Mouse (Mus musculus) CH12.LX (cell line): ENCODE results near the gene Hmcn1. TPM values are rescaled to one million over a fixed set of nuclear protein-coding genes. Genes with fewer than 3 reads are reported as not detected.
A peak's percentile ranks its signal among the peaks of the same experiment; 100 is the strongest.

Source experiments
- DNase-seq: peaks from one replicate; pipeline ENCODE4 v3.0.0-alpha.2; 2013; ENCODE audit errors: extremely low read depth
- H3K27ac ChIP-seq: 2 replicates; pipeline ENCODE4 v1.5.1; 2012; ENCODE audit warnings: low read depth, mild to moderate bottlenecking, control low read depth, moderate library complexity; ENCODE audit not compliant: insufficient read depth
- H3K27me3 ChIP-seq: replicated peaks from 2 replicates; pipeline ENCODE3; 2012; ENCODE audit warnings: inconsistent platforms
- H3K36me3 ChIP-seq, 2 experiments: replicated peaks in 1 of 2; 2 replicates each; pipeline versions ENCODE3 to v1.6.1; 2012; ENCODE audit warnings: inconsistent platforms in 1 of 2, low read length in 1 of 2, mild to moderate bottlenecking in 1 of 2, mixed read lengths in 1 of 2, moderate library complexity in 1 of 2; ENCODE audit not compliant: control insufficient read depth in 1 of 2, insufficient read depth in 1 of 2
- H3K4me1 ChIP-seq, 2 experiments: 2 replicates each; pipeline ENCODE4 v1.6.1; 2012; ENCODE audit warnings: inconsistent platforms in 1 of 2, moderate library complexity in 1 of 2; ENCODE audit not compliant: insufficient read depth in 2 of 2, control insufficient read depth in 1 of 2
- H3K4me2 ChIP-seq: 2 replicates; pipeline ENCODE4 v1.6.1; 2012; ENCODE audit warnings: low read depth, mild to moderate bottlenecking, control low read depth; ENCODE audit not compliant: poor library complexity, insufficient read depth, severe bottlenecking
- H3K4me3 ChIP-seq, 3 experiments: fragments of 150-350 bp in 1 of 3; sonication (generic) in 1 of 3; replicated peaks in 1 of 3; 2 replicates each; pipeline versions ENCODE3 to v1.5.1; 2011 to 2012; ENCODE audit warnings: low read depth in 2 of 3, low read length in 2 of 3, mild to moderate bottlenecking in 2 of 3, moderate library complexity in 2 of 3, control low read depth in 1 of 3, improper control_type of control experiment in 1 of 3, inconsistent platforms in 1 of 3, mixed read lengths in 1 of 3; ENCODE audit not compliant: poor library complexity in 1 of 3
- H3K79me2 ChIP-seq: replicated peaks from 2 replicates; pipeline ENCODE4 v1.6.1; 2012; ENCODE audit warnings: mild to moderate bottlenecking, moderate library complexity; ENCODE audit not compliant: control insufficient read depth, poor library complexity, insufficient read depth, severe bottlenecking; ENCODE audit errors: extremely low read depth
- H3K9ac ChIP-seq: 2 replicates; pipeline ENCODE4 v1.6.1; 2012; ENCODE audit warnings: low read depth, mild to moderate bottlenecking, control low read depth, moderate library complexity; ENCODE audit not compliant: insufficient read depth
- H3K9me3 ChIP-seq: replicated peaks from 2 replicates; pipeline ENCODE3; 2012; ENCODE audit warnings: low read length, inconsistent platforms, mixed read lengths
- BHLHE40 ChIP-seq: IDR thresholded peaks from 2 replicates; pipeline ENCODE4 v1.6.1; 2011; ENCODE audit warnings: mild to moderate bottlenecking, low read depth, low read length, improper control_type of control experiment
- CHD1 ChIP-seq: IDR thresholded peaks from 2 replicates; pipeline ENCODE4 v1.6.1; 2012; ENCODE audit warnings: low read depth, low read length, improper control_type of control experiment, inconsistent platforms
- CHD2 ChIP-seq: IDR thresholded peaks from 2 replicates; pipeline ENCODE4 v1.6.1; 2011; ENCODE audit warnings: low read length, improper control_type of control experiment
- CTCF ChIP-seq, 2 experiments: IDR thresholded peaks in 1 of 2; conservative IDR thresholded peaks in 1 of 2; 2 replicates each; pipeline ENCODE4 v1.5.1; 2011 to 2012; ENCODE audit warnings: low read depth in 2 of 2, low read length in 2 of 2, improper control_type of control experiment in 1 of 2, inconsistent platforms in 1 of 2, mild to moderate bottlenecking in 1 of 2, moderate library complexity in 1 of 2
- E2F4 ChIP-seq: IDR thresholded peaks from 2 replicates; pipeline ENCODE4 v1.6.1; 2011; ENCODE audit warnings: low read depth, low read length, improper control_type of control experiment; ENCODE audit not compliant: insufficient replicate concordance
- ELF1 ChIP-seq: IDR thresholded peaks from 2 replicates; pipeline ENCODE4 v1.6.1; 2014; ENCODE audit warnings: low read depth, mild to moderate bottlenecking, inconsistent platforms, low read length, improper control_type of control experiment
- EP300 ChIP-seq: IDR thresholded peaks from 2 replicates; pipeline ENCODE4 v1.6.1; 2011; ENCODE audit warnings: low read length, improper control_type of control experiment
- ETS1 ChIP-seq: conservative IDR thresholded peaks from 2 replicates; pipeline ENCODE4 v1.6.1; 2012; ENCODE audit warnings: low read depth, mild to moderate bottlenecking, inconsistent platforms, low read length, improper control_type of control experiment, moderate library complexity
- GABPA ChIP-seq: IDR thresholded peaks from 2 replicates; pipeline ENCODE4 v1.6.1; 2012; ENCODE audit warnings: low read depth, low read length, improper control_type of control experiment, inconsistent platforms; ENCODE audit not compliant: insufficient replicate concordance
- HCFC1 ChIP-seq: IDR thresholded peaks from 2 replicates; pipeline ENCODE4 v1.6.1; 2012; ENCODE audit warnings: low read depth, mild to moderate bottlenecking, inconsistent platforms, low read length, improper control_type of control experiment
- JUN ChIP-seq: IDR thresholded peaks from 2 replicates; pipeline ENCODE4 v1.6.1; 2011; ENCODE audit warnings: low read depth, mild to moderate bottlenecking, low read length, improper control_type of control experiment, moderate library complexity; ENCODE audit not compliant: insufficient read depth
- JUND ChIP-seq: conservative IDR thresholded peaks from 2 replicates; pipeline ENCODE4 v1.6.1; 2011; ENCODE audit warnings: low read depth, low read length, improper control_type of control experiment
- KAT2A ChIP-seq: IDR thresholded peaks from 2 replicates; pipeline ENCODE4 v1.6.1; 2012; ENCODE audit warnings: low read length, improper control_type of control experiment, inconsistent platforms; ENCODE audit not compliant: insufficient replicate concordance
- MAFK ChIP-seq: IDR thresholded peaks from 2 replicates; pipeline ENCODE4 v1.6.1; 2011; ENCODE audit warnings: low read length, improper control_type of control experiment; ENCODE audit not compliant: insufficient replicate concordance
- MAZ ChIP-seq: IDR thresholded peaks from 2 replicates; pipeline ENCODE4 v1.6.1; 2012; ENCODE audit warnings: low read depth, mild to moderate bottlenecking, inconsistent platforms, low read length, improper control_type of control experiment, moderate library complexity
- MEF2A ChIP-seq: IDR thresholded peaks from 2 replicates; pipeline ENCODE4 v1.6.1; 2014; ENCODE audit warnings: low read depth, mild to moderate bottlenecking, inconsistent platforms, low read length, improper control_type of control experiment, borderline replicate concordance
- MXI1 ChIP-seq: IDR thresholded peaks from 2 replicates; pipeline ENCODE4 v1.6.1; 2011; ENCODE audit warnings: mild to moderate bottlenecking, low read depth, low read length, improper control_type of control experiment
- MYC ChIP-seq: IDR thresholded peaks from 2 replicates; pipeline ENCODE4 v1.6.1; 2011; ENCODE audit warnings: low read depth, mild to moderate bottlenecking, improper control_type of control experiment, low read length
- NELFE ChIP-seq: IDR thresholded peaks from 2 replicates; pipeline ENCODE4 v1.6.1; 2011; ENCODE audit warnings: low read depth, low read length, improper control_type of control experiment
- POLR2A ChIP-seq: IDR thresholded peaks from 2 replicates; pipeline ENCODE4 v1.6.1; 2011; ENCODE audit warnings: low read depth, mild to moderate bottlenecking, improper control_type of control experiment, low read length
- POLR2AphosphoS2 ChIP-seq: IDR thresholded peaks from 2 replicates; pipeline ENCODE4 v1.6.1; 2011; ENCODE audit warnings: low read depth, low read length, improper control_type of control experiment
- RAD21 ChIP-seq: IDR thresholded peaks from 2 replicates; pipeline ENCODE4 v1.6.1; 2011; ENCODE audit warnings: low read depth, mild to moderate bottlenecking, low read length, improper control_type of control experiment, moderate library complexity
- RCOR1 ChIP-seq: conservative IDR thresholded peaks from 2 replicates; pipeline ENCODE4 v1.6.1; 2012; ENCODE audit warnings: low read depth, mild to moderate bottlenecking, inconsistent platforms, low read length, improper control_type of control experiment
- SIN3A ChIP-seq: IDR thresholded peaks from 2 replicates; pipeline ENCODE4 v1.6.1; 2012; ENCODE audit warnings: low read length, improper control_type of control experiment, inconsistent platforms
- SMC3 ChIP-seq: IDR thresholded peaks from 2 replicates; pipeline ENCODE4 v1.6.1; 2011; ENCODE audit warnings: low read depth, low read length, improper control_type of control experiment
- TBP ChIP-seq: conservative IDR thresholded peaks from 2 replicates; pipeline ENCODE4 v1.6.1; 2011; ENCODE audit warnings: low read depth, low read length, improper control_type of control experiment
- TCF12 ChIP-seq: IDR thresholded peaks from 2 replicates; pipeline ENCODE4 v1.6.1; 2014; ENCODE audit warnings: low read depth, mild to moderate bottlenecking, inconsistent platforms, low read length, improper control_type of control experiment
- UBTF ChIP-seq: IDR thresholded peaks from 2 replicates; pipeline ENCODE4 v1.6.1; 2012; ENCODE audit warnings: low read depth, mild to moderate bottlenecking, inconsistent platforms, low read length, improper control_type of control experiment, moderate library complexity
- USF1 ChIP-seq: IDR thresholded peaks from 2 replicates; pipeline ENCODE4 v1.6.1; 2014; ENCODE audit warnings: low read depth, mild to moderate bottlenecking, inconsistent platforms, low read length, improper control_type of control experiment
- ZC3H11A ChIP-seq: IDR thresholded peaks from 2 replicates; pipeline ENCODE4 v1.6.1; 2012; ENCODE audit warnings: low read depth, mild to moderate bottlenecking, inconsistent platforms, low read length, improper control_type of control experiment
- ZKSCAN1 ChIP-seq: IDR thresholded peaks from 2 replicates; pipeline ENCODE4 v1.6.1; 2012; ENCODE audit warnings: low read depth, inconsistent platforms, low read length, improper control_type of control experiment, borderline replicate concordance
- ZMIZ1 ChIP-seq: IDR thresholded peaks from 2 replicates; pipeline ENCODE4 v1.6.1; 2012; ENCODE audit warnings: low read depth, mild to moderate bottlenecking, inconsistent platforms, low read length, improper control_type of control experiment
- ZNF384 ChIP-seq: IDR thresholded peaks from 2 replicates; pipeline ENCODE4 v1.6.1; 2012; ENCODE audit warnings: low read depth, low read length, improper control_type of control experiment, inconsistent platforms
- dilution Hi-C: fragments of 300-500 bp; cut with MboI; formaldehyde crosslinking; loops from 2 replicates; pipeline ENCODE4 v1.14.3; 2020; ENCODE audit warnings: low sequenced_read_pairs; ENCODE audit not compliant: extremely low pct_unique_long_range_greater_than_20kb, extremely low pct_ligation_motif_present
- in situ Hi-C: fragments of 300-500 bp; cut with MboI; formaldehyde crosslinking; loops from 3 replicates; pipeline ENCODE4 v1.14.3; 2019; ENCODE audit warnings: low sequenced_read_pairs, low pct_ligation_motif_present, low pct_unique_long_range_greater_than_20kb, mixed read lengths
- polyA plus RNA-seq: library from polyadenylated mRNA; unstranded; fragments of >175 nt; gene quantifications from 2 replicates; pipeline ENCODE4 v1.2.1, GENCODE M21; 2012; ENCODE audit warnings: low read depth; ENCODE audit not compliant: insufficient read length
- total RNA-seq, 2 experiments: library from RNA; depleted of rRNA; stranded (reverse); fragments of 300-350 nt in 1 of 2; fragments of >200 nt in 1 of 2; gene quantifications; 2 replicates each; pipeline ENCODE4 v1.2.3; 2012 to 2014

Gene Hmcn1
- total and polyA plus RNA-seq, 3 experiments = under 0.01 to 0.04 (median 0.01) TPM

DNA sequence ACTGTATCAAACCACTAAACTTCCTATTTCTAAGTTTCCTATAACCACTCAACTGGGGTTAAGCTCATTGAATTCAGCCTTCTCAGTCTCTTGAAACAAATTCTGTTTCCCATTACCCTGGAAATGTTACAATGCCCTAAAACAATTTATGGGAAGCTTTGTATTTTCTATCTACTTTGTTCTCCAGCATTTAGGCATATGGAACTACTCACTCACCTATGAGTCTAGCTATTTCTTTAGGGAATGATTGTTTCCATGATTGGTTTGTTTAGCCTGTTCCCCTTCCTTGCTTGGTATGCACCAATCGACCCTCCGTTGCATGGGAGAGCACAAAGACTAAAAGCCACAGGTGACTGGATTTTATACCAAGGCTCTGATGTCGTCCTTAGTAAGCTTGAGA, 446.8 kb downstream of the Hmcn1 start:
- Histone ChIP-seq H3K79me2 (no peaks in the 10 kb centered on the region), H3K9me3 (no peaks in the 10 kb centered on the region), H3K27ac (no peak overlapping the region), H3K4me1 (no peaks in the 10 kb centered on the region), H3K4me3 (no peak overlapping the region), H3K36me3 (no peaks in the 10 kb centered on the region), H3K4me2 (no peak overlapping the region), H3K27me3 (no peaks in the 10 kb centered on the region), H3K9ac (no peak overlapping the region)
- dilution Hi-C loops = no loop called here
- in situ Hi-C loops = loop anchor here (10.0 kb wide), 1 partner anchor 378 kb away; no protein-coding TSS in a partner anchor
- no peak for DNase-seq
- TF ChIP-seq JUN (no peak), MYC (no peak), TBP (no peak), MAZ (no peak), SMC3 (no peak), CHD1 (no peak), SIN3A (no peak), UBTF (no peak)

DNA sequence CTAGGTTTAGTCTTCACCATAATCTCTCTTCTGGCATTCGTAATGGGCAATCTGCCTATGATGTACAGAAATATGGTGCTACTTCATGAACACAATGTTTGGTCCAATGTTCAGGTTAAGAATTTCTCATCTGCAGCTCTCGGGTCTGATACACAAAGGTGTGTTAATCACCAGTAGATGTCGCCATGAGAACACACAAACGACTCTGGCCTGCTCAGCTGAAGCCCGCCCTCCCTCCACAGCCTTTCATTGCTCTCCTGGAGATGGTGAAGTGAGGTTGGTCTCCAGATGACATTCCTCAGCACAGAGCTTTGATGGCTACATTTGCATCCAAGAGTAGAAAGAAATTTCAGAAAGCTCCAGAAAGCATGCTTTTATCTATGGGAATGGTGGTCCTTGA, 453.0 kb downstream of the Hmcn1 start:
- Histone ChIP-seq H3K4me1 (no peaks in the 10 kb centered on the region), H3K9ac (no peak overlapping the region), H3K4me2 (no peak overlapping the region), H3K79me2 (no peaks in the 10 kb centered on the region), H3K27me3 (no peaks in the 10 kb centered on the region), H3K27ac (no peak overlapping the region), H3K9me3 (no peaks in the 10 kb centered on the region), H3K36me3 (no peaks in the 10 kb centered on the region), H3K4me3 (no peak overlapping the region)
- DNase-seq = peak; percentile 71
- in situ Hi-C loops = loop anchor here (10.0 kb wide), 1 partner anchor 385 kb away; no protein-coding TSS in a partner anchor
- dilution Hi-C loops = no loop called here
- TF ChIP-seq ZNF384 (no peak), MYC (no peak), NELFE (no peak), MXI1 (no peak), TCF12 (no peak), ETS1 (no peak), MAZ (no peak), CHD2 (no peak), ZC3H11A (peak; percentile 53), USF1 (no peak), POLR2AphosphoS2 (no peak), JUND (0 out of 2 replicates have a peak, but pooled peaks have one; percentile 16), POLR2A (no peak), EP300 (no peak), RAD21 (peak; percentile 95), KAT2A (no peak), ELF1 (no peak), BHLHE40 (no peak), HCFC1 (no peak), MEF2A (no peak), GABPA (no peak), JUN (no peak), UBTF (no peak), SMC3 (peak; percentile 81), RCOR1 (no peak), CHD1 (no peak), MAFK (no peak), E2F4 (no peak), ZKSCAN1 (no peak), CTCF (conservative IDR thresholded peaks at IDR 0.05 in 1 of 2, IDR thresholded peaks at IDR 0.05 in 1 of 2; ENCODE audit: low read depth in 2 of 2, low read length in 2 of 2) (peak; percentile 57 to 93), ZMIZ1 (no peak)
